Comparison of ENCODE assay signal across 9 mouse cellular contexts in genomic region chr11:54093000-54093399, GRCm38 (mm10). TPM values are rescaled to one million over a fixed set of nuclear protein-coding genes. Genes with fewer than 3 reads are reported as not detected.
DNase-seq lines count a peak whose midpoint lies in the region; ATAC-seq and TF ChIP-seq lines count a peak whose summit lies in the region.
"Had no signal": no experiment of that assay in that cellular context is flagged by ENCODE, and none has a peak within 500 bp of the region (broad histone marks: within the 10 kb centered on the region; RNA-seq: fewer than 3 reads in every experiment).

No protein-coding gene starts in this region.

- H3K9me3 ChIP-seq in lung, embryonic 16.5 days (ENCODE audit: control insufficient read depth, low read length), result no peaks in the 10 kb centered on the region
- H3K9me3 ChIP-seq: stomach, embryonic 15.5 days had no signal

- no peak overlapping the region for H3K27ac ChIP-seq in embryonic fibroblast, embryonic 13.5 days (ENCODE audit: insufficient read depth, low read length)
- no peak overlapping the region for H3K27ac ChIP-seq in lung, embryonic 16.5 days (ENCODE audit: low read length)
- H3K27ac ChIP-seq: stomach, embryonic 15.5 days had no signal

- H3K4me2 ChIP-seq in lung, embryonic 16.5 days (ENCODE audit: low read depth, low read length), result no peak overlapping the region
- H3K4me2 ChIP-seq: stomach, embryonic 15.5 days had no signal

- 0 out of 2 replicates have a peak, but pooled peaks cover 5% of the 10 kb centered on the region for H3K4me1 ChIP-seq in embryonic fibroblast, embryonic 13.5 days (ENCODE audit: control insufficient read depth, insufficient read depth, low read length)
- H3K4me1 ChIP-seq in lung, embryonic 16.5 days (replicated peaks; ENCODE audit: control insufficient read depth, insufficient read depth, low read length), result no peaks in the 10 kb centered on the region

- peak; percentile 67; the same call in 1 of the 2 replicates for TF ChIP-seq CTCF in embryonic fibroblast, embryonic 13.5 days (IDR thresholded peaks at IDR 0.05; ENCODE audit: borderline replicate concordance, insufficient read depth, low read length)

- no peak for TF ChIP-seq POLR2A in embryonic fibroblast, embryonic 13.5 days (IDR thresholded peaks at IDR 0.05; ENCODE audit: low read depth, low read length)

- no peaks in the 10 kb centered on the region for H3K36me3 ChIP-seq in lung, embryonic 16.5 days (ENCODE audit: control insufficient read depth, insufficient read depth, low read length)
- H3K36me3 ChIP-seq: stomach, embryonic 15.5 days had no signal

- H3K27me3 ChIP-seq in lung, embryonic 16.5 days (ENCODE audit: control insufficient read depth, insufficient read depth, low read depth, low read length), result no peaks in the 10 kb centered on the region
- H3K27me3 ChIP-seq: stomach, embryonic 15.5 days had no signal

- no peak overlapping the region for H3K9ac ChIP-seq in lung, embryonic 16.5 days (ENCODE audit: low read length)
- H3K9ac ChIP-seq: stomach, embryonic 15.5 days had no signal

- DNase-seq in heart, adult 18-20 months, result peak; percentile 63 to 71
- DNase-seq in heart, adult 8-10 months (ENCODE audit: low spot score), result no peak
- DNase-seq in A20 (ENCODE audit: low read depth, low spot score) (peak; percentile 37), adipocyte (ENCODE audit: low spot score) (peak; percentile 84)
- DNase-seq in right cerebral cortex, postnatal 10 days (ENCODE audit: low spot score in 2 of 2), result no peak
- no peak for DNase-seq in ovary, postnatal 36 days (ENCODE audit: low spot score)

- ATAC-seq in lung, embryonic 16.5 days (ENCODE audit: low read depth), result 0 out of 2 replicates have a peak, but pooled peaks have one; percentile 12

- H3K4me3 ChIP-seq in embryonic fibroblast, embryonic 13.5 days (ENCODE audit: insufficient read depth, low read length), result no peak overlapping the region
- H3K4me3 ChIP-seq in lung, embryonic 16.5 days (ENCODE audit: low read length), result no peak overlapping the region
- H3K4me3 ChIP-seq: stomach, embryonic 15.5 days had no signal

- 4% methylated on average over 3 of the region's 3 CpGs for WGBS in lung, embryonic 16.5 days

RNA-seq across cellular contexts. Expression of gene P4ha2, which starts 6.9 kb away (rescaled TPM):
- total RNA-seq in heart, adult 18-20 months (2021), result 10 to 100 TPM; 55.4 to 77.7 TPM
- total RNA-seq in heart, adult 8-10 months (2022), result 10 to 100 TPM; 57.4 to 71.1 (median 64.1) TPM
- 76.7 and 86.7 TPM in 2 replicates for polyA plus RNA-seq in embryonic fibroblast, embryonic 13.5 days (2011; ENCODE audit: insufficient read length, low read depth, missing spikeins)
- 41.4 and 47.4 TPM in 2 replicates for polyA plus RNA-seq in lung, embryonic 16.5 days (2015; fragmentation: Nextera tagmentation; extraction: Ambion mirVana)

RNA-seq across cellular contexts. Expression of gene Pdlim4, which starts 24.2 kb away (rescaled TPM):
- total RNA-seq in heart, adult 18-20 months (2021), result 10 to 100 TPM; 30.2 to 31.9 TPM
- 10 to 100 TPM; 29.1 to 39.9 (median 35.2) TPM for total RNA-seq in heart, adult 8-10 months (2022)
- 18.3 and 20.0 TPM in 2 replicates for polyA plus RNA-seq in embryonic fibroblast, embryonic 13.5 days (2011; ENCODE audit: insufficient read length, low read depth, missing spikeins)
- 12.6 and 15.6 TPM in 2 replicates for polyA plus RNA-seq in lung, embryonic 16.5 days (2015; fragmentation: Nextera tagmentation; extraction: Ambion mirVana)

Comparison
In these comparisons a context has a peak if more than half of its experiments do, and no peak if none do; other contexts are left out.
1. DNase-seq: peak in heart, adult 18-20 months (2 of 2), A20 (single experiment) and adipocyte (single experiment); none in heart, adult 8-10 months (single experiment), right cerebral cortex, postnatal 10 days (0 of 2) and ovary, postnatal 36 days (single experiment).